Mouse (Mus musculus): ENCODE results near the gene Ensa. TPM values are rescaled to one million over a fixed set of nuclear protein-coding genes. Genes with fewer than 3 reads are reported as not detected.
"Not testable (repeated sequence)": the region's sequence is repeated elsewhere in the genome, so short reads cannot be mapped to it uniquely, and the experiment has no call there.

Gene Ensa
- polyA plus RNA-seq, 1 experiment from 2014 or later = 69.7 TPM

DNA sequence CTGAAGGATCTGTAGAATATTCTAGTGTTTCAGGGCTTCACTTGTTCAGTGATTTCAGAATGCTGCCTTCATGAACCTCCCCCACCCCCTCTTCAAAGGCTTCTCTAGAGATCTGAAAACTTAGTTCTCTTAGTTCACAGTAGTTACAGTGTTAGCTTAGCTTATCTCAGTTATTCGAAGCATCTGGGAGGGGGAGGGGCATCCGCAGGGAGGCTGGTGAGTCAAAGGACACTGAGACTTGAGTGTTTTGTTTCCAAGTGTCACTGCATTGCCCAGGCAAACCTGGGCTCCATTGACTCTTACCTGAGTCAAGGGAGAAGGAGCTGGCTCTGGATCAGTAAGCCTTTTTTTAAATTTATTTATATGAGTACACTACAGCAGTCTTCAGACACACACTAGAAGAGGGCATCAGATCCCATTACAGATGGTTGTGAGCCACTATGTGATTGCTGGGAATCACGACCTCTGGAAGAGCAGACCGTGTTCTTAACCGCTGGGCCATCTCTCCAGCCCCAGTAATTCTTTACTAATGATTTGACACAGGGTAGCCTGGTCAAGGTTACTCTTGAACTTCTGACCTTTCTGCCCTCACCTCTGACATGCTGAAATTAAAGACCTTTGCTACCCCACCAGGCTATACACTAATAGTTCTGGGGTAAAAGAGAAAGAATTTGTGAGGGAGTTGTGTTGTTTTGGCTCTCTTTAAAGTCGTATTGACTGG is 41.5 kb downstream of the Ensa start:
- H3K4me1 ChIP-seq (ENCODE audit: control insufficient read depth, insufficient read depth, low read length) = no peaks in the 10 kb centered on the region; the same call in 1 of the 2 replicates
- H3K4me2 ChIP-seq (ENCODE audit: low read depth, low read length) = no peak overlapping the region
- no peak overlapping the region for H3K4me3 ChIP-seq (ENCODE audit: low read depth, low read length)
- whole genome bisulfite sequencing = 34% methylated on average over 6 of the region's 6 CpGs
- DNase-seq (ENCODE audit: low spot score) (peak; percentile 69), ATAC-seq (replicated peaks; ENCODE audit: insufficient number of reproducible peaks, low FRiP score, low TSS enrichment, low read depth) (0 out of 2 replicates have a peak, but pooled peaks have one; percentile 30)
- no peaks in the 10 kb centered on the region for H3K9me3 ChIP-seq (replicated peaks; ENCODE audit: control insufficient read depth, low read length)
- H3K9ac ChIP-seq (replicated peaks; ENCODE audit: low read length) = no peak overlapping the region
- no peaks in the 10 kb centered on the region for H3K27me3 ChIP-seq (ENCODE audit: control insufficient read depth, insufficient read depth, low read length)
- H3K27ac ChIP-seq (replicated peaks; ENCODE audit: low read depth, low read length) = no peak overlapping the region
- peaks cover 6% of the 10 kb centered on the region for H3K36me3 ChIP-seq (replicated peaks; ENCODE audit: control insufficient read depth, insufficient read depth, low read depth, low read length)

DNA sequence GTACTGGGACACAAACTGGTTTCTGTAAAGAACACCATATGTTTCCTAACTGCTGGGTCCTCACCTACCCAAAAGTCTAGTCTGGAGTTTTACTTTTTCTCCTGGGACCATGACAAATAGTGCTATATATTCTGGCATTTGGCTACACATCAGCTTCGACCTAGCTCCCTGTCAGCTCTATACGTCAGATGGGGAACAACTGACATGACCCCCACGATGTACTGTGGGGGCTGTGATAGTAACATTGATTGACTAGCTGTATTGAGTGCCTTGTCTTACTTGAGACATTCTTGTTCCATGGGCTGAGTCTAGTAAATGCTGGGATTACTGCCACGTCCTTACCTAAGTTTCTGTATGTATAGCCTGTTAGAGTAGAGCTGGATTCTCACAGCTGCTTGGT is 42.7 kb downstream of the Ensa start:
- 58% methylated on average over 4 of the region's 4 CpGs for WGBS
- Histone ChIP-seq H3K4me3 (ENCODE audit: low read depth, low read length) (no peak overlapping the region), H3K27me3 (ENCODE audit: control insufficient read depth, insufficient read depth, low read length) (no peaks in the 10 kb centered on the region), H3K4me2 (ENCODE audit: low read depth, low read length) (no peak overlapping the region), H3K9ac (replicated peaks; ENCODE audit: low read length) (no peak overlapping the region; the same call in 1 of the 2 replicates), H3K9me3 (replicated peaks; ENCODE audit: control insufficient read depth, low read length) (no peaks in the 10 kb centered on the region), H3K36me3 (replicated peaks; ENCODE audit: control insufficient read depth, insufficient read depth, low read depth, low read length) (peaks cover 6% of the 10 kb centered on the region), H3K27ac (replicated peaks; ENCODE audit: low read depth, low read length) (peak overlapping the region; percentile 72), H3K4me1 (ENCODE audit: control insufficient read depth, insufficient read depth, low read length) (no peaks in the 10 kb centered on the region; the same call in 1 of the 2 replicates)
- 0 out of 2 replicates have a peak, but pooled peaks have one; percentile 10 for ATAC-seq (replicated peaks; ENCODE audit: insufficient number of reproducible peaks, low FRiP score, low TSS enrichment, low read depth)
- DNase-seq (ENCODE audit: low spot score) = no peak

DNA sequence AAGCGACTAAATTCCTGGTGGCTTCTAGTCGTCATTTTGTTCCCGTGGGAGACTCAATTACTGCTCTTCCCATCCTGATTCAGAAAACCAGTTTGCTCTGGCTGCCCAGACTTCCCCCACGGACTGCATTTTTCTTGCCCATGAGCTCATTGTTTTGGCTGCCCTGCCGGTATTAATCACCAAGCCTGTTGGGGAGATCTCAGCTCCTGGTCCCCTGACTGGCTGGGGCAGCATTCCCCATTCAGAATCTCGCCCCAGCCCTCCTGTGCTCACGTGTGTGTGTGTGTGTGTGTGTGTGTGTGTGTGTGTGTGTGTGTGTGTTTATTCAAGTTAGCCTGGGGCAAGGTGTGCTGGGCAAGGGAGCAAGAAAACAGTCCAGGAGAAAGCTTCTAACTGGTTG is 43.2 kb downstream of the Ensa start:
- H3K27ac ChIP-seq (replicated peaks; ENCODE audit: low read depth, low read length) = peak overlapping the region; percentile 72
- peak; percentile 69 for DNase-seq (ENCODE audit: low spot score)
- H3K4me3 ChIP-seq (ENCODE audit: low read depth, low read length) = no peak overlapping the region
- no peaks in the 10 kb centered on the region; the same call in 1 of the 2 replicates for H3K4me1 ChIP-seq (ENCODE audit: control insufficient read depth, insufficient read depth, low read length)
- 31% methylated on average over 7 of the region's 7 CpGs for WGBS
- no peak overlapping the region; the same call in 1 of the 2 replicates for H3K9ac ChIP-seq (replicated peaks; ENCODE audit: low read length)
- no peak for ATAC-seq (replicated peaks; ENCODE audit: insufficient number of reproducible peaks, low FRiP score, low TSS enrichment, low read depth)
- no peaks in the 10 kb centered on the region for H3K9me3 ChIP-seq (replicated peaks; ENCODE audit: control insufficient read depth, low read length)
- no peak overlapping the region for H3K4me2 ChIP-seq (ENCODE audit: low read depth, low read length)
- no peaks in the 10 kb centered on the region for H3K27me3 ChIP-seq (ENCODE audit: control insufficient read depth, insufficient read depth, low read length)
- peaks cover 6% of the 10 kb centered on the region for H3K36me3 ChIP-seq (replicated peaks; ENCODE audit: control insufficient read depth, insufficient read depth, low read depth, low read length)

DNA sequence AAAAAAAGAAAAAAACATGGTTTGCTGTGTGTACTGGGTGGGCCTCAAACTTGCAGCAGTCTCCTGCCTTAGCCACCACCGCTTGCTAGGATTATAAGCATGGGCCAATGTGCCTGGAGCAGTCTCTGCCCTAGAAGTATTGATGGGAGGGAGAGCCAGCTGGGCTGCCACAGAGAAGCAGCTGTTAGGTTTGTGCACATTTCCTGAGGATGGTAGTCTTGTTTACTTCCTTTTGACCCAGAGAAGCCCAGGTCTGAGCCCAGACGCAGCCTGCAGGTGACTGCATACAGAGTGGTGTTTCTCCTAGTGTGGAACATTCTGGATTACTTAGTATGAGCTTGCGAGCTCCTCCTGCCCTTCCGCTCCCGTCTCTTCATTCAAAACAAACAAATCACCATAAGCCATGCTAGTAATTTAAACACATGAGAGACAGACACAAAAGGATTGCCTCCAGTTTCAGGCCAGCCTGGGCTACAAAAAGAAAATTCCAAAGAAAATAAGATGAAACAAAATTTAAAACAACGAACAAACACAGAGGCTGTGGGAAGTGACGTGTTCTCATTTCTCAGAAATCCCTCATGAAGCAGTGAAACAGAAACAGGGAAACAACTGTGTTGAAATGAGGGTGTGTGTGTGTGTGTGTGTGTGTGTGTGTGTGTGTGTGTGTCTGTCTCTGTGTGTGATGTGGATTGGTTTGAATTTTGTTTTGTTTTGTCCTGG is 44.0 kb downstream of the Ensa start:
- Histone ChIP-seq H3K4me1 (ENCODE audit: control insufficient read depth, insufficient read depth, low read length) (peaks cover 6% of the 10 kb centered on the region), H3K27ac (replicated peaks; ENCODE audit: low read depth, low read length) (peak overlapping the region; percentile 42; the same call in 1 of the 2 replicates), H3K4me3 (ENCODE audit: low read depth, low read length) (no peak overlapping the region), H3K36me3 (replicated peaks; ENCODE audit: control insufficient read depth, insufficient read depth, low read depth, low read length) (peaks cover 1% of the 10 kb centered on the region; the same call in 1 of the 2 replicates), H3K9ac (replicated peaks; ENCODE audit: low read length) (no peak overlapping the region), H3K4me2 (ENCODE audit: low read depth, low read length) (no peak overlapping the region), H3K9me3 (replicated peaks; ENCODE audit: control insufficient read depth, low read length) (no peaks in the 10 kb centered on the region), H3K27me3 (ENCODE audit: control insufficient read depth, insufficient read depth, low read length) (no peaks in the 10 kb centered on the region)
- DNase-seq (ENCODE audit: low spot score) = no peak
- no peak for ATAC-seq (replicated peaks; ENCODE audit: insufficient number of reproducible peaks, low FRiP score, low TSS enrichment, low read depth)
- 75% methylated on average over 7 of the region's 7 CpGs for WGBS

DNA sequence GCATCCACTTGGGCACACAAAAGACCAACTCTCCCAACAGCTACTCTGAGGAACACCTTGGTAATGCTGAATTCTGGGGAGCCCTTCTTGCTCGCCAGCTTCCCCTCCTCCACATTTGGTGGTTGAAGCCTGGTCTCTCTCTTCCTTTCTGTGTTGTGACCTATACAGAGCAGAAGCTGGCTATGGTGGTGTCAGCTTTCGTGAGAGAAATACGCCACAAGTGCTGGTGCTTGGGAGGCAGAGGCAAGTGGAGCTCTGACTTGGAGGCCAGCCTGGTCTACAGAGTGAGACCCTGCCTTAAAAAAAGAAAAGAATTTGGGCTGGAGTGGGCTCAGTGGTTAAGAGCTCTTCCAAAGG is 44.5 kb downstream of the Ensa start:
- no peaks in the 10 kb centered on the region for H3K9me3 ChIP-seq (replicated peaks; ENCODE audit: control insufficient read depth, low read length)
- no peaks in the 10 kb centered on the region for H3K27me3 ChIP-seq (ENCODE audit: control insufficient read depth, insufficient read depth, low read length)
- no peak for DNase-seq (ENCODE audit: low spot score)
- WGBS = 88% methylated on average over 3 of the region's 3 CpGs
- no peak overlapping the region for H3K27ac ChIP-seq (replicated peaks; ENCODE audit: low read depth, low read length)
- peaks cover 10% of the 10 kb centered on the region for H3K4me1 ChIP-seq (ENCODE audit: control insufficient read depth, insufficient read depth, low read length)
- H3K36me3 ChIP-seq (replicated peaks; ENCODE audit: control insufficient read depth, insufficient read depth, low read depth, low read length) = no peaks in the 10 kb centered on the region
- ATAC-seq (replicated peaks; ENCODE audit: insufficient number of reproducible peaks, low FRiP score, low TSS enrichment, low read depth) = no peak
- H3K4me2 ChIP-seq (ENCODE audit: low read depth, low read length) = no peak overlapping the region
- H3K9ac ChIP-seq (replicated peaks; ENCODE audit: low read length) = no peak overlapping the region
- H3K4me3 ChIP-seq (ENCODE audit: low read depth, low read length) = no peak overlapping the region

DNA sequence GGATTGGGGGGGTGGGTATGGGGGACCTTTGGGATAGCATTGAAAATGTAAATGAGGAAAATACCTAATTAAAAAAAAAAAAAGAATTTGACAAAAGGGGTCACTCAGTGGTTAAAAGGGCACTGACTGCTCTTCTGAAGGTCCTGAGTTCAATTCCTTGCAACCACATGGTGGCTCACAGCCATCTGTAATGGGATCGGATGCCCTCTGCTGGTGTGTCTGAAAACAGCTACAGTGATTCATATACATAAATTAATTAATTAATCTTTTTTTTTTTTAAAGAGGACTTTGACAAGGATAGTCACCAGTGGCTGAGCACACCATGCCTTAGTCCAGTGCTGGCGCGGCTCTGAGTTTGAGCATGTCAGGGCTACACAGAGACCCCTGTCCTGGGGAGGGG is 45.6 kb downstream of the Ensa start:
- not testable (repeated sequence) for H3K4me3 ChIP-seq (ENCODE audit: low read depth, low read length); H3K9me3 ChIP-seq (replicated peaks; ENCODE audit: control insufficient read depth, low read length); ATAC-seq (replicated peaks; ENCODE audit: insufficient number of reproducible peaks, low FRiP score, low TSS enrichment, low read depth); H3K4me2 ChIP-seq (ENCODE audit: low read depth, low read length); H3K9ac ChIP-seq (replicated peaks; ENCODE audit: low read length); DNase-seq (ENCODE audit: low spot score); H3K27ac ChIP-seq (replicated peaks; ENCODE audit: low read depth, low read length); H3K27me3 ChIP-seq (ENCODE audit: control insufficient read depth, insufficient read depth, low read length); H3K36me3 ChIP-seq (replicated peaks; ENCODE audit: control insufficient read depth, insufficient read depth, low read depth, low read length)
- 97% methylated on average over 3 of the region's 3 CpGs for WGBS
- peaks cover 14% of the 10 kb centered on the region for H3K4me1 ChIP-seq (ENCODE audit: control insufficient read depth, insufficient read depth, low read length)

DNA sequence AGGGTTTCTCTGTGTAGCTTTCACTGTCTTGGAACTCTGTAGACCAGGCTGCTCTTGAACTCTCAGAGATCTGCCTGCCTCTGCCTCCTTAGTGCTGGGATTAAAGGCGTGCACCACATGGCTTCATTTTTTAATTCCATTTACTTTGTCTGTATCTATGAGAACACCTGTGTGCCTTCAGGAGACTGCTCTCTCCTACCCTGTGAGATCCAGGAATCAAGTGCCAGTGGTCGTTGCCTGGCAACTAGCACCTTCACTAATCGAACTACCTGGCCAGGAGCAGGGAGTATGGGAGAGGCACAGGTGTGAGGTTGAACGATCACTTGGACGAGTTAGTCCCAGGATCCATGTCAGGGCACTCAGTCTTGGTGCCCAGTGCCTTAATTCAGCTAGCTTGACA is 46.4 kb downstream of the Ensa start:
- peaks cover 14% of the 10 kb centered on the region for H3K4me1 ChIP-seq (ENCODE audit: control insufficient read depth, insufficient read depth, low read length)
- no peak overlapping the region for H3K4me3 ChIP-seq (ENCODE audit: low read depth, low read length)
- no peak overlapping the region for H3K27ac ChIP-seq (replicated peaks; ENCODE audit: low read depth, low read length)
- no peaks in the 10 kb centered on the region for H3K27me3 ChIP-seq (ENCODE audit: control insufficient read depth, insufficient read depth, low read length)
- H3K9me3 ChIP-seq (replicated peaks; ENCODE audit: control insufficient read depth, low read length) = no peaks in the 10 kb centered on the region
- no peak for ATAC-seq (replicated peaks; ENCODE audit: insufficient number of reproducible peaks, low FRiP score, low TSS enrichment, low read depth)
- no peaks in the 10 kb centered on the region for H3K36me3 ChIP-seq (replicated peaks; ENCODE audit: control insufficient read depth, insufficient read depth, low read depth, low read length)
- no peak overlapping the region for H3K9ac ChIP-seq (replicated peaks; ENCODE audit: low read length)
- no peak for DNase-seq (ENCODE audit: low spot score)
- 90% methylated on average over 5 of the region's 5 CpGs for WGBS
- no peak overlapping the region for H3K4me2 ChIP-seq (ENCODE audit: low read depth, low read length)

DNA sequence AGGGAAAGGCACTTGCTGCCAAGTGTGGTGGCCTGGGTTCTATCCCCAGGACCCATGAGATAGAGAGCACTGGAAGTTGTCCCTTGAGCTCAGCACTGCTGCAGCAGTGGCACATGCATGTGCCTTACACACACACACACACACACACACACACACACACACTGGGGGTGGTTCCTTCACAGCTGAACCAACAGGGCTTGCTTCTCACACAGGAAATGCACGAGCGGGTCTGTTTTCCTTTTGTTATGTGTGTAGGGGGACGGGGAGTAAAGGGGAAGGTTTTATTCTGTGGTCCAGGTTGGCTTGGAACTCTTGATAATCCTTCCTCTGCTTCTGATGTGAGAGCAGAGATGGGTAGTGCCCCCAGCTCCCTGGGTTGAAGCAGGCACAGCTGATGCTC is 47.7 kb downstream of the Ensa start:
- H3K4me1 ChIP-seq (ENCODE audit: control insufficient read depth, insufficient read depth, low read length) = peaks cover 14% of the 10 kb centered on the region
- H3K4me2 ChIP-seq (ENCODE audit: low read depth, low read length) = no peak overlapping the region
- no peak overlapping the region for H3K27ac ChIP-seq (replicated peaks; ENCODE audit: low read depth, low read length)
- DNase-seq (ENCODE audit: low spot score) (no peak), ATAC-seq (replicated peaks; ENCODE audit: insufficient number of reproducible peaks, low FRiP score, low TSS enrichment, low read depth) (no peak)
- no peaks in the 10 kb centered on the region for H3K27me3 ChIP-seq (ENCODE audit: control insufficient read depth, insufficient read depth, low read length)
- 38% methylated on average over 3 of the region's 3 CpGs for WGBS
- H3K9ac ChIP-seq (replicated peaks; ENCODE audit: low read length) = no peak overlapping the region
- no peaks in the 10 kb centered on the region; the same call in 1 of the 2 replicates for H3K36me3 ChIP-seq (replicated peaks; ENCODE audit: control insufficient read depth, insufficient read depth, low read depth, low read length)
- H3K4me3 ChIP-seq (ENCODE audit: low read depth, low read length) = no peak overlapping the region
- H3K9me3 ChIP-seq (replicated peaks; ENCODE audit: control insufficient read depth, low read length) = no peaks in the 10 kb centered on the region

Measured in embryonic facial prominence, embryonic 11.5 days (tissue).